Mouse (Mus musculus) bone marrow macrophage, adult 2 months (primary cell): ENCODE measurements at regions not wholly inside any gene's neighbourhood (a gene's known extent, or its start where the extent isn't known, plus 50 kb on each side); places are given as distances from the start of the nearest gene placed in this dataset.

Experiments used
- CTCF ChIP-seq: IDR thresholded peaks from 2 replicates; pipeline ENCODE4 v1.5.1; 2012; ENCODE audit warnings: low read depth, mild to moderate bottlenecking, low read length, moderate library complexity
- POLR2A ChIP-seq: IDR thresholded peaks from 2 replicates; pipeline ENCODE4 v1.6.1; 2012; ENCODE audit warnings: mild to moderate bottlenecking, low read depth, low read length, borderline replicate concordance

DNA sequence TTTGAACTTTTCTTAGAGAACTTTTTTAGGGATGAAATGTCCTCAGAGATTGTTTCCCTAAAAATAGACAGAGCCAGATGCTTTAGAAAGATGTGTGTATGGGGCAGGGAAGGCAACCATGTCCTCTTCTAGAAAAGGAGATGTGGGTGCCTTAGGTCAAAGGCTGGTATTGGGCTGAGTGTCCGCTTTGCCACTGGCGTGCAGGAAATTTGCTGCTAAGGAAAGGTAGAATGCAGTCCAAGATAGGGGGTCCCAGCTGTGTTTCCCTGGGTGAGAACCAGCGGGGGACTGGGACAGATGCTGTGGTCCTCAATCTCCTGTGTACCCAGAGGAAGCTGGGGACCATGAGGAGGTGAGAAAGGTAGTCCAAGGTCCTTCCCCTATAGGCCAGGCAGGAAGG is 291.0 kb downstream of the Pdcd6ip start:
- TF ChIP-seq POLR2A (no peak), CTCF (no peak)
